Mouse (Mus musculus) sigmoid colon, adult 10 weeks (tissue): ENCODE results near the gene Olfr1535. TPM values are rescaled to one million over a fixed set of nuclear protein-coding genes. Genes with fewer than 3 reads are reported as not detected.

ENCODE experiments used
- polyA plus RNA-seq: library from polyadenylated mRNA; stranded (reverse); fragments of 350-450 nt; fragmentation: Illumina TruSeq; extraction: RNeasy Lipid Tissue Mini Kit (QIAGEN cat#74804); gene quantifications from one replicate; pipeline ENCODE4 v1.2.3, GENCODE M21; 2014; ENCODE audit warnings: low read depth, low replicate concordance

Olfr1535 gene
- polyA plus RNA-seq, result not detected

GRCm38 (mm10) chr13:21559793-21560192 is at the start of gene Olfr1535:
Olfr1535 (minus strand) TSS chr13:21559893.

DNA sequence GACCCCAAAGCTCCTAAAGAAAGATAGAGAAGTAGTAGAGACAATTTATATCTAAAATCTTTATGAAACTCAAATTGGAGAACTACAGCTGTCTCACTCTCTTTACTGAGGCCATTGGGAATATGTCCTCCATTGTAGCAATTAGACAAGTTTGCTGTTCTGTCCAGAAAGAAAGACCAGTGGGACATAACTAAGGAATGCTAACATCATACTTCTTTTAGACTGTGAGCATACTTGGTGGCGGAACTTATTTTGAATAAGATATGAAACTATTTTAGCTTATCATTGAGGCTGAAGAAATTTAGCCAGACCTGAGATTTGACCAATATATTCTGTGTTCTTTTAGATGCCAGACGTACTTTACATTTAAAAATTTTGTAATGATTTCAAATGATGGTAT is 22.0 kb upstream of the Olfr1535 start, which contains the start of gene Olfr1364:
TSS of gene Olfr1364 (minus strand) at position 101 of the 400 bp plus-strand sequence.

DNA sequence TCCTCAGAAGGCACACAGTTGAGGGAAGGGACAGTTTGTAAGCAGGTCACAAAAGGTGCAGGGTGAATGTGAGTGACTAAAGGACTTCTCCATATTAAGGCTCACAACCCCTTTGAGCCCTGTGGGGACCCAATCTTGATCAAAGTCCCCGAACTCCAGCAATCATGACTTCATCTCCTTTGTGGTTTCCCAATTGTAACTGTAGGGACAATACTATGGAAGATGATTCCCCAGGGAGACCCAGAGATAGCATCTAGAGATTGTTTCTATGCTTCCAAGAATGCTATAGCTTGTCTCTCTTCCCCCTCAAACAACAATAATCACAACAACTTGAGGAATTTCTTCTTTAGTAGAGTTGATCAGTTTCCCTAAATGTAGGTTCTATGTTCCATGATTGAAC is 17.0 kb downstream of the Olfr1535 start, which contains the start of gene Olfr1366:
TSS of gene Olfr1366 (minus strand) at position 101 of the 400 bp plus-strand sequence.

DNA sequence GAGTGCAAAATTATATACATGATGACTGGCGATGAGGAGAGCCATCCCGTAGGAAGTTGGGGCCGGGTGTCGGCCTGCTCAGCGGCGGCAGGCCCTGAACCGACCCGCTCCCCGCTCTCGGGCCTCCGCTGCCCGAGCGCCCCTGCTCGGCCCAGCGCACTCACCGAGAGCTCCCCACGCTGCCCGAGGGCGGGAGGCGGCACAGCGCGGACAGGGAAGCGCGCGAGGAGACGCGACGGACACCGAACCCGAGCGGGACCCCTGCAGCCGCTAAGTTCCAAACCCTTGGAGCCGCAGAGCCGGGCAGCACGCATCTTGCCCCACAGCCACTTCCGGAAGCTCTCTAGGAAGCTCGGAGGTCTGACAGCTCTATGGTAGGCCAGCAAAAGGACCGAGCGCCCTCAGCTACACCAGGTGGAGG is 28.9 kb downstream of the Olfr1535 start, which contains the start of gene Zkscan8:
TSS of gene Zkscan8 (minus strand) at position 340 of the 421 bp plus-strand sequence.

Other genes starting within 250 kb of the Olfr1535 start
- gene Gpx6, start 247.8 kb downstream of the Olfr1535 start, polyA plus RNA-seq, result not detected
- gene Olfr1367, start 213.0 kb downstream of the Olfr1535 start, polyA plus RNA-seq, result not detected
- 10.0 TPM for gene Zscan12, start 197.1 kb downstream of the Olfr1535 start, polyA plus RNA-seq
- 121 TPM for gene Zkscan3, start 157.1 kb downstream of the Olfr1535 start, polyA plus RNA-seq
- 3.1 TPM for gene Pgbd1, start 118.8 kb downstream of the Olfr1535 start, polyA plus RNA-seq
- gene Zscan26, start 106.2 kb downstream of the Olfr1535 start, polyA plus RNA-seq, result 116 TPM
- gene Nkapl, start 91.4 kb downstream of the Olfr1535 start, polyA plus RNA-seq, result 0.50 TPM
- gene Zkscan4, start 81.0 kb downstream of the Olfr1535 start, polyA plus RNA-seq, result 0.98 TPM
- gene Gm10065, start 80.5 kb downstream of the Olfr1535 start, polyA plus RNA-seq, result not detected
- gene AK157302, start 64.7 kb downstream of the Olfr1535 start, polyA plus RNA-seq, result 4.5 TPM
- gene Gm11273, start 58.5 kb downstream of the Olfr1535 start, polyA plus RNA-seq, result not detected
- gene Zkscan8, start 28.8 kb downstream of the Olfr1535 start, polyA plus RNA-seq, result 33.2 TPM
- gene Olfr1366, start 17.1 kb downstream of the Olfr1535 start, polyA plus RNA-seq, result not detected
- gene Olfr1364, start 21.9 kb upstream of the Olfr1535 start, polyA plus RNA-seq, result not detected
- not detected for gene Olfr1362, start 54.1 kb upstream of the Olfr1535 start, polyA plus RNA-seq
- not detected for gene Olfr11, start 82.6 kb upstream of the Olfr1535 start, polyA plus RNA-seq
- gene Olfr1361, start 103.5 kb upstream of the Olfr1535 start, polyA plus RNA-seq, result not detected
- not detected for gene Olfr1360, start 117.5 kb upstream of the Olfr1535 start, polyA plus RNA-seq
- not detected for gene Olfr1359, start 138.2 kb upstream of the Olfr1535 start, polyA plus RNA-seq
- not detected for gene Hist1h2bl, start 156.2 kb upstream of the Olfr1535 start, polyA plus RNA-seq
- not detected for gene Hist1h2ai, start 156.5 kb upstream of the Olfr1535 start, polyA plus RNA-seq
- gene Hist1h3h, start 157.8 kb upstream of the Olfr1535 start, polyA plus RNA-seq, result not detected
- not detected for gene Hist1h2bm, start 162.2 kb upstream of the Olfr1535 start, polyA plus RNA-seq
- gene Hist1h4j, start 175.2 kb upstream of the Olfr1535 start, polyA plus RNA-seq, result 4.2 TPM
- not detected for gene Hist1h4k, start 190.6 kb upstream of the Olfr1535 start, polyA plus RNA-seq
- gene Hist1h2ak, start 193.9 kb upstream of the Olfr1535 start, polyA plus RNA-seq, result not detected
- gene Hist1h2bn, start 194.2 kb upstream of the Olfr1535 start, polyA plus RNA-seq, result not detected
- gene Hist1h1b, start 220.7 kb upstream of the Olfr1535 start, polyA plus RNA-seq, result not detected
- not detected for gene Hist1h3i, start 223.5 kb upstream of the Olfr1535 start, polyA plus RNA-seq
- not detected for gene Hist1h2an, start 227.3 kb upstream of the Olfr1535 start, polyA plus RNA-seq
- gene Hist1h2bp, start 227.6 kb upstream of the Olfr1535 start, polyA plus RNA-seq, result not detected